Mouse (Mus musculus) CH12.LX (cell line): Measurements from ENCODE around the gene Spi1. TPM values are rescaled to one million over a fixed set of nuclear protein-coding genes. Genes with fewer than 3 reads are reported as not detected.

ENCODE experiments used
- DNase-seq: peaks from one replicate; pipeline ENCODE4 v3.0.0-alpha.2; 2013; ENCODE audit errors: extremely low read depth
- H3K27ac ChIP-seq: 2 replicates; pipeline ENCODE4 v1.5.1; 2012; ENCODE audit warnings: low read depth, mild to moderate bottlenecking, control low read depth, moderate library complexity; ENCODE audit not compliant: insufficient read depth
- H3K27me3 ChIP-seq: replicated peaks from 2 replicates; pipeline ENCODE3; 2012; ENCODE audit warnings: inconsistent platforms
- H3K36me3 ChIP-seq, 2 experiments: replicated peaks in 1 of 2; 2 replicates each; pipeline versions ENCODE3 to v1.6.1; 2012; ENCODE audit warnings: inconsistent platforms in 1 of 2, low read length in 1 of 2, mild to moderate bottlenecking in 1 of 2, mixed read lengths in 1 of 2, moderate library complexity in 1 of 2; ENCODE audit not compliant: control insufficient read depth in 1 of 2, insufficient read depth in 1 of 2
- H3K4me1 ChIP-seq, 2 experiments: 2 replicates each; pipeline ENCODE4 v1.6.1; 2012; ENCODE audit warnings: inconsistent platforms in 1 of 2, moderate library complexity in 1 of 2; ENCODE audit not compliant: insufficient read depth in 2 of 2, control insufficient read depth in 1 of 2
- H3K4me2 ChIP-seq: 2 replicates; pipeline ENCODE4 v1.6.1; 2012; ENCODE audit warnings: low read depth, mild to moderate bottlenecking, control low read depth; ENCODE audit not compliant: poor library complexity, insufficient read depth, severe bottlenecking
- H3K4me3 ChIP-seq, 3 experiments: fragments of 150-350 bp in 1 of 3; sonication (generic) in 1 of 3; replicated peaks in 1 of 3; 2 replicates each; pipeline versions ENCODE3 to v1.5.1; 2011 to 2012; ENCODE audit warnings: low read depth in 2 of 3, low read length in 2 of 3, mild to moderate bottlenecking in 2 of 3, moderate library complexity in 2 of 3, control low read depth in 1 of 3, improper control_type of control experiment in 1 of 3, inconsistent platforms in 1 of 3, mixed read lengths in 1 of 3; ENCODE audit not compliant: poor library complexity in 1 of 3
- H3K79me2 ChIP-seq: replicated peaks from 2 replicates; pipeline ENCODE4 v1.6.1; 2012; ENCODE audit warnings: mild to moderate bottlenecking, moderate library complexity; ENCODE audit not compliant: control insufficient read depth, poor library complexity, insufficient read depth, severe bottlenecking; ENCODE audit errors: extremely low read depth
- H3K9ac ChIP-seq: 2 replicates; pipeline ENCODE4 v1.6.1; 2012; ENCODE audit warnings: low read depth, mild to moderate bottlenecking, control low read depth, moderate library complexity; ENCODE audit not compliant: insufficient read depth
- H3K9me3 ChIP-seq: replicated peaks from 2 replicates; pipeline ENCODE3; 2012; ENCODE audit warnings: low read length, inconsistent platforms, mixed read lengths
- BHLHE40 ChIP-seq: IDR thresholded peaks from 2 replicates; pipeline ENCODE4 v1.6.1; 2011; ENCODE audit warnings: mild to moderate bottlenecking, low read depth, low read length, improper control_type of control experiment
- CHD2 ChIP-seq: IDR thresholded peaks from 2 replicates; pipeline ENCODE4 v1.6.1; 2011; ENCODE audit warnings: low read length, improper control_type of control experiment
- E2F4 ChIP-seq: IDR thresholded peaks from 2 replicates; pipeline ENCODE4 v1.6.1; 2011; ENCODE audit warnings: low read depth, low read length, improper control_type of control experiment; ENCODE audit not compliant: insufficient replicate concordance
- ELF1 ChIP-seq: IDR thresholded peaks from 2 replicates; pipeline ENCODE4 v1.6.1; 2014; ENCODE audit warnings: low read depth, mild to moderate bottlenecking, inconsistent platforms, low read length, improper control_type of control experiment
- GABPA ChIP-seq: IDR thresholded peaks from 2 replicates; pipeline ENCODE4 v1.6.1; 2012; ENCODE audit warnings: low read depth, low read length, improper control_type of control experiment, inconsistent platforms; ENCODE audit not compliant: insufficient replicate concordance
- IRF4 ChIP-seq: IDR thresholded peaks from 2 replicates; pipeline ENCODE4 v1.6.1; 2014; ENCODE audit warnings: low read depth, mild to moderate bottlenecking, inconsistent platforms, low read length, improper control_type of control experiment
- JUND ChIP-seq: conservative IDR thresholded peaks from 2 replicates; pipeline ENCODE4 v1.6.1; 2011; ENCODE audit warnings: low read depth, low read length, improper control_type of control experiment
- MAFK ChIP-seq: IDR thresholded peaks from 2 replicates; pipeline ENCODE4 v1.6.1; 2011; ENCODE audit warnings: low read length, improper control_type of control experiment; ENCODE audit not compliant: insufficient replicate concordance
- MAZ ChIP-seq: IDR thresholded peaks from 2 replicates; pipeline ENCODE4 v1.6.1; 2012; ENCODE audit warnings: low read depth, mild to moderate bottlenecking, inconsistent platforms, low read length, improper control_type of control experiment, moderate library complexity
- MXI1 ChIP-seq: IDR thresholded peaks from 2 replicates; pipeline ENCODE4 v1.6.1; 2011; ENCODE audit warnings: mild to moderate bottlenecking, low read depth, low read length, improper control_type of control experiment
- MYC ChIP-seq: IDR thresholded peaks from 2 replicates; pipeline ENCODE4 v1.6.1; 2011; ENCODE audit warnings: low read depth, mild to moderate bottlenecking, improper control_type of control experiment, low read length
- NELFE ChIP-seq: IDR thresholded peaks from 2 replicates; pipeline ENCODE4 v1.6.1; 2011; ENCODE audit warnings: low read depth, low read length, improper control_type of control experiment
- PAX5 ChIP-seq: IDR thresholded peaks from 2 replicates; pipeline ENCODE4 v1.6.1; 2012; ENCODE audit warnings: low read length, inconsistent platforms, mixed read lengths
- POLR2A ChIP-seq: IDR thresholded peaks from 2 replicates; pipeline ENCODE4 v1.6.1; 2011; ENCODE audit warnings: low read depth, mild to moderate bottlenecking, improper control_type of control experiment, low read length
- RCOR1 ChIP-seq: conservative IDR thresholded peaks from 2 replicates; pipeline ENCODE4 v1.6.1; 2012; ENCODE audit warnings: low read depth, mild to moderate bottlenecking, inconsistent platforms, low read length, improper control_type of control experiment
- SMC3 ChIP-seq: IDR thresholded peaks from 2 replicates; pipeline ENCODE4 v1.6.1; 2011; ENCODE audit warnings: low read depth, low read length, improper control_type of control experiment
- TBP ChIP-seq: conservative IDR thresholded peaks from 2 replicates; pipeline ENCODE4 v1.6.1; 2011; ENCODE audit warnings: low read depth, low read length, improper control_type of control experiment
- UBTF ChIP-seq: IDR thresholded peaks from 2 replicates; pipeline ENCODE4 v1.6.1; 2012; ENCODE audit warnings: low read depth, mild to moderate bottlenecking, inconsistent platforms, low read length, improper control_type of control experiment, moderate library complexity
- USF1 ChIP-seq: IDR thresholded peaks from 2 replicates; pipeline ENCODE4 v1.6.1; 2014; ENCODE audit warnings: low read depth, mild to moderate bottlenecking, inconsistent platforms, low read length, improper control_type of control experiment
- ZC3H11A ChIP-seq: IDR thresholded peaks from 2 replicates; pipeline ENCODE4 v1.6.1; 2012; ENCODE audit warnings: low read depth, mild to moderate bottlenecking, inconsistent platforms, low read length, improper control_type of control experiment
- ZKSCAN1 ChIP-seq: IDR thresholded peaks from 2 replicates; pipeline ENCODE4 v1.6.1; 2012; ENCODE audit warnings: low read depth, inconsistent platforms, low read length, improper control_type of control experiment, borderline replicate concordance
- ZMIZ1 ChIP-seq: IDR thresholded peaks from 2 replicates; pipeline ENCODE4 v1.6.1; 2012; ENCODE audit warnings: low read depth, mild to moderate bottlenecking, inconsistent platforms, low read length, improper control_type of control experiment
- dilution Hi-C: fragments of 300-500 bp; cut with MboI; formaldehyde crosslinking; loops from 2 replicates; pipeline ENCODE4 v1.14.3; 2020; ENCODE audit warnings: low sequenced_read_pairs; ENCODE audit not compliant: extremely low pct_unique_long_range_greater_than_20kb, extremely low pct_ligation_motif_present
- in situ Hi-C: fragments of 300-500 bp; cut with MboI; formaldehyde crosslinking; loops from 3 replicates; pipeline ENCODE4 v1.14.3; 2019; ENCODE audit warnings: low sequenced_read_pairs, low pct_ligation_motif_present, low pct_unique_long_range_greater_than_20kb, mixed read lengths
- polyA plus RNA-seq: library from polyadenylated mRNA; unstranded; fragments of >175 nt; gene quantifications from 2 replicates; pipeline ENCODE4 v1.2.1, GENCODE M21; 2012; ENCODE audit warnings: low read depth; ENCODE audit not compliant: insufficient read length
- total RNA-seq, 2 experiments: library from RNA; depleted of rRNA; stranded (reverse); fragments of 300-350 nt in 1 of 2; fragments of >200 nt in 1 of 2; gene quantifications; 2 replicates each; pipeline ENCODE4 v1.2.3; 2012 to 2014

The Spi1 gene
- total and polyA plus RNA-seq, 3 experiments = 24.7 to 45.7 (median 42.6) TPM

DNA sequence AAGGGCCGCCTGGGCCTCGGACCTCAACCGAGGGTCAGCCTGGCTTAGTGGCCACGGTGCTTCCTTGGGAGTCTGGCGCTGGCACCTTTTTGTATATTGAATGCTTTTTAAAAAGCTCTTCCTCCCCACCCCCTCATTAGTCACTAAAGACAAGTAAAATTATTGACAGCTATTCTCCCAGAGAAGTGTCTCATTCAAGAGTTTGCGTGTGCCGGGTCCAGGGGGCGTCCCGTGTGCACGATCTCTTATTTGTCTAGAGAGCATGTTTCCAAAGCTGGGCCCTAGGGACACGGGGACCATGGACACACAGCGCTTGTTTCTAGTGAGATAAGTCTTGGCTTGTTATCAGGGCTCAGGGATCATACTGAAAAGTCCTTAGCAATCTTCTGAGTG, 33.4 kb downstream of the Spi1 start:
- H3K79me2 ChIP-seq = no peaks in the 10 kb centered on the region; the same call in 1 of the 2 replicates
- H3K9me3 ChIP-seq = no peaks in the 10 kb centered on the region
- dilution Hi-C loops = no loop called here
- no peak for TF ChIP-seq MAZ
- no peak for TF ChIP-seq MYC
- TF ChIP-seq BHLHE40 = no peak
- no peak for TF ChIP-seq ELF1
- TF ChIP-seq TBP = no peak
- TF ChIP-seq ZKSCAN1 = no peak
- TF ChIP-seq GABPA = no peak
- TF ChIP-seq UBTF = no peak
- no peak for TF ChIP-seq POLR2A
- TF ChIP-seq JUND = no peak
- TF ChIP-seq E2F4 = no peak
- no peaks in the 10 kb centered on the region for H3K27me3 ChIP-seq
- no peak overlapping the region for H3K4me2 ChIP-seq
- peaks cover 0 to 5% of the 10 kb centered on the region in 2 experiments; a peak in 1 of 4 replicates for H3K4me1 ChIP-seq
- H3K4me3 ChIP-seq = no peak overlapping the region
- H3K36me3 ChIP-seq = peaks cover 59 to 80% of the 10 kb centered on the region in 2 experiments
- H3K9ac ChIP-seq = no peak overlapping the region
- in situ Hi-C loops = no loop called here
- DNase-seq = no peak
- H3K27ac ChIP-seq = no peak overlapping the region

DNA sequence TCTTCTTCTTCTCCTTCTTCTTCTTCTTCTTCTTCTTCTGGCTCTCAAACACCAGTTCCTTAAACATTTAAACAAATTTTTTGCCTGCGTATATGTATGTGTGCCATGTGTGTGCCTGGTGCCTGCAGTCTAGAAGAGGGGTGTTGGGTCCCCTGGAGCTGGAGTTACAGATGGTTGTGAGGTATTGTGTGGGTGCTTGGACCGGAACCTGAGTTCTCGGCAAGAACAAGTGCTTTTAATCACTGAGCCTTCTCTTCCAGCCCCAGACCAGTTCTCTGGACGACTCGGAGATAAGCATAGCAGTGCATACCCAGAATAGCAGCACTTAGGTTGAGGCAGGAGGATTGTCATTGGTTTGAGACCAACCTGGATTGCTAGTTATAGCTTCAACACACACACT, 34.7 kb downstream of the Spi1 start:
- Histone ChIP-seq H3K27ac (no peak overlapping the region), H3K4me3 (no peak overlapping the region), H3K79me2 (no peaks in the 10 kb centered on the region), H3K36me3 (peaks cover 47 to 67% of the 10 kb centered on the region in 2 experiments), H3K9me3 (no peaks in the 10 kb centered on the region), H3K4me2 (no peak overlapping the region), H3K4me1 (peaks cover 0 to 4% of the 10 kb centered on the region in 2 experiments; a peak in 1 of 4 replicates), H3K9ac (no peak overlapping the region), H3K27me3 (no peaks in the 10 kb centered on the region)
- TF ChIP-seq ZC3H11A (no peak), ELF1 (no peak), BHLHE40 (no peak)
- dilution Hi-C loops = no loop called here
- in situ Hi-C loops = no loop called here
- DNase-seq = no peak

DNA sequence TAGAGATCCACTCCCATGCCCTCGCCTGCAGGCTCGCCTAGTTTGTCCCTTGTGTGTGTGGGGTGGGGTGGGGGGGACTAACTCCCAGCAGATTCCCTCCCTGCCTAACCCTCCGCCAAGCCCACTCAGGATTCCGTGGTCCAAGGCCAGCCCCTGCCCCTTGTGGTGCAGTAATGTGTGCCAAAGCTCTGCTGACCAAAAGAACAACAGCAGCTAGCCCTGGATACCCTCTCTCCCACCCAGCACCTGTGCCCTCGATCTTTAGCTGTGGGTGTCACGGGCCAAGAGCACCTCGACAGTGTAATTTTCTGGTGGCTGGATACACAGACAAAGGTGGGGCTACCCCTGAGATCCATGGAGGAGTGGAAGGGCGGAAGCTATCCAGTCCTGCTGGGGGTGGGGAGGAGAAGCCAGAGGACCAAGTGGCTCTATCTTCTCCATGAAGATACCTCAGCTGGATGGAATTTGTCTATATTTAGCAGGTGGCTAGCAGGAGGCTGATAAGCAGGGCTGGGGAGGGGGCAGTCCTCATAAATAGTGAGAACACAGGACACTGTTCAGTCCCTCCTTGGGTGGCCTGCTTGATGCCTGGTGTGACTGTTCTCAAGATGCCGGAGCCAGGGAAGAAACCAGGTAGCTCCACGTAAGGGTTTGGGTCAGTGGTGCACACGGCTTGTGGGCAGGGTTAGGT, 35.5 kb downstream of the Spi1 start, which contains the start of gene Mybpc3:
TSS of gene Mybpc3 (plus strand) at position 560 of the 691 bp plus-strand sequence.
- TF ChIP-seq USF1 = no peak
- no peak for TF ChIP-seq IRF4
- TF ChIP-seq ZC3H11A = no peak
- TF ChIP-seq MXI1 = no peak
- TF ChIP-seq E2F4 = no peak
- no peak for TF ChIP-seq CHD2
- TF ChIP-seq MAZ = no peak
- no peak for TF ChIP-seq SMC3
- no peak for TF ChIP-seq ZKSCAN1
- TF ChIP-seq ZMIZ1 = no peak
- TF ChIP-seq NELFE = no peak
- TF ChIP-seq PAX5 = no peak
- no peak for TF ChIP-seq TBP
- no peak for TF ChIP-seq RCOR1
- no peak for TF ChIP-seq MAFK
- TF ChIP-seq UBTF = no peak
- Histone ChIP-seq H3K4me2 (no peak within 1 kb of the TSS), H3K9me3 (no peaks in the 10 kb centered on the region), H3K9ac (no peak within 1 kb of the TSS), H3K79me2 (no peaks in the 10 kb centered on the region), H3K27me3 (no peaks in the 10 kb centered on the region), H3K27ac (no peak within 1 kb of the TSS), H3K36me3 (peaks cover 38 to 58% of the 10 kb centered on the region in 2 experiments), H3K4me3 (no peak within 1 kb of the TSS), H3K4me1 (peaks cover 0 to 3% of the 10 kb centered on the region in 2 experiments; a peak in 1 of 4 replicates)
- DNase-seq = no peak
- dilution Hi-C loops (no loop called here), in situ Hi-C loops (no loop called here)
